Comparison of ENCODE assay signal across 8 mouse cellular contexts in the genomic region with DNA sequence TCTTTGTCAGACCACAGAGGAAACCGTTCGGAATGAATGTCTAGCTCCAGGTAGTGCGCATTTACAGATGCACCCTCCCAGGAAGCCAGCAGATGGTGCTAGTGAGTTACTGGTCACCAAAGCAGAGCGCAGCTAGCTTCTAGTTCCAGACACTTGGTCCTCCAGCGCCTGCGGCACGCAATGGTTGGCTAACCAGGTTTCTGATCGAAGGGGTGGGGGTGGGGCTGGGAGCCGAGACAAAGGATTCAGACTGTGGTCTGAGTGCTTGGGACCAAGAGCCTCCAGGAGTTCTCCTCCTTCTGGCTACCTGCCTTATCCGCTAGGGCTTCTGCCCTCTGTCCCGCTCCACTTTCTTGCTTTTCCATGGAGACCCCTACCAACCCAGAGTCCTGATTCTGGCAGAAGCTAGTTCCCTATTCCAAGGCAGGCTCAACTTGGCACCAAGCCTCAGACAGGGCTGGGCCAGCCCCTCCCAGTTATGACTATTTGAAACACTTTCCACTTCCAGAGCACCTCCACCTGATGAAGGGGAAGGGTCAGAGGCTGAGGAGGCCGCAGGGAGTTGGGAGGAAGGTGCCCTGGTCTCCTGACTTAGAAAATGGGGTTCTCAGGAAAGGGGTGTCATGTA. TPM values are rescaled to one million over a fixed set of nuclear protein-coding genes. Genes with fewer than 3 reads are reported as not detected.
DNase-seq lines count a peak whose midpoint lies in the region; ATAC-seq lines count a peak whose summit lies in the region.

No protein-coding gene starts in this region.

- H3K4me3 ChIP-seq in intestine, embryonic 14.5 days (ENCODE audit: low read depth, low read length) = no peak overlapping the region

- WGBS in intestine, embryonic 14.5 days = 11% methylated on average over 12 of the region's 12 CpGs

- H3K9me3 ChIP-seq in intestine, embryonic 14.5 days (ENCODE audit: control insufficient read depth, low read length) = no peaks in the 10 kb centered on the region

- H3K27ac ChIP-seq in intestine, embryonic 14.5 days (ENCODE audit: low read depth) = no peak overlapping the region

- no peaks in the 10 kb centered on the region for H3K36me3 ChIP-seq in intestine, embryonic 14.5 days (ENCODE audit: control insufficient read depth, insufficient read depth, low read length)

- no peak overlapping the region for H3K9ac ChIP-seq in intestine, embryonic 14.5 days (ENCODE audit: low read length)

- intact Hi-C loops in left cerebral cortex, postnatal 14 days (cut with DNase I) = loop anchor here (5.0 kb wide), 1 partner anchor 36 kb away; no protein-coding TSS in a partner anchor

- peak; percentile 91 for DNase-seq in adipocyte (ENCODE audit: low spot score)
- DNase-seq in gastrocnemius, postnatal 10 days = peak; percentile 76
- peak; percentile 89 for DNase-seq in intestine, embryonic 14.5 days (ENCODE audit: low spot score)
- DNase-seq in left cerebral cortex, postnatal 14 days (ENCODE audit: low spot score in 2 of 2) = peak; percentile 82
- DNase-seq in right cerebral cortex, adult 2 months (ENCODE audit: low spot score in 2 of 2) = peak; percentile 84 to 88
- DNase-seq in urinary bladder, postnatal 4 days (ENCODE audit: low spot score in 2 of 2) = peak; percentile 55 to 77

- H3K4me1 ChIP-seq in intestine, embryonic 14.5 days (replicated peaks; ENCODE audit: control insufficient read depth, insufficient read depth, low read length) = peaks cover 30% of the 10 kb centered on the region

- ATAC-seq in common myeloid progenitor, adult 5-6 weeks (replicated peaks; ENCODE audit: low read depth, poor library complexity, severe bottlenecking) = peak; percentile 81
- peak; percentile 24; the same call in 1 of the 2 replicates for ATAC-seq in intestine, embryonic 14.5 days (replicated peaks; ENCODE audit: low FRiP score, low TSS enrichment, low read depth)
- ATAC-seq in megakaryocyte progenitor cell, adult 5-6 weeks (replicated peaks; ENCODE audit: poor library complexity) = peak; percentile 87

- peak overlapping the region; percentile 33; the same call in 1 of the 2 replicates for H3K4me2 ChIP-seq in intestine, embryonic 14.5 days (ENCODE audit: low read length)

- 0 out of 2 replicates have a peak, but pooled peaks cover 3% of the 10 kb centered on the region for H3K27me3 ChIP-seq in intestine, embryonic 14.5 days (replicated peaks; ENCODE audit: control insufficient read depth, insufficient read depth, low read length)

RNA-seq across cellular contexts. Expression of a gene that starts 2.4 kb away (rescaled TPM):
- not detected in 2 replicates for total RNA-seq in common myeloid progenitor, adult 5-6 weeks (2017)
- 1 to 10 TPM; 4.4 to 4.5 TPM for total RNA-seq in gastrocnemius, postnatal 10 days (2021)
- 3.1 and 3.8 TPM in 2 replicates for polyA plus RNA-seq in intestine, embryonic 14.5 days (2014; fragmentation: Nextera tagmentation; extraction: Ambion mirVana)
- total RNA-seq in left cerebral cortex, postnatal 14 days (2021) = not detected
- 0.10 and 0.12 TPM in 2 replicates for total RNA-seq in megakaryocyte progenitor cell, adult 5-6 weeks (2015)
- total RNA-seq in megakaryocyte progenitor cell, adult 5-6 weeks (2017) = not detected in 2 replicates

RNA-seq across cellular contexts. Expression of a gene that starts 19.4 kb away (rescaled TPM):
- total RNA-seq in common myeloid progenitor, adult 5-6 weeks (2017) = 2.4 and 3.5 TPM in 2 replicates
- total RNA-seq in gastrocnemius, postnatal 10 days (2021) = 10 to 100 TPM; 10.9 to 15.9 TPM
- 25.0 and 25.2 TPM in 2 replicates for polyA plus RNA-seq in intestine, embryonic 14.5 days (2014; fragmentation: Nextera tagmentation; extraction: Ambion mirVana)
- total RNA-seq in left cerebral cortex, postnatal 14 days (2021) = 10 to 100 TPM; 26.8 to 27.5 TPM
- total RNA-seq in megakaryocyte progenitor cell, adult 5-6 weeks (2015) = 4.8 and 5.7 TPM in 2 replicates
- 2.7 and 5.0 TPM in 2 replicates for total RNA-seq in megakaryocyte progenitor cell, adult 5-6 weeks (2017)

RNA-seq across cellular contexts. Expression of a gene that starts 44.8 kb away (rescaled TPM):
- total RNA-seq in common myeloid progenitor, adult 5-6 weeks (2017) = not detected in 2 replicates
- 100 to 1,000 TPM; 260 to 285 TPM for total RNA-seq in gastrocnemius, postnatal 10 days (2021)
- 36.2 and 39.8 TPM in 2 replicates for polyA plus RNA-seq in intestine, embryonic 14.5 days (2014; fragmentation: Nextera tagmentation; extraction: Ambion mirVana)
- total RNA-seq in left cerebral cortex, postnatal 14 days (2021) = 10 to 100 TPM; 41.2 to 49.7 TPM
- 0.27 TPM in 1 of 2 replicates, not detected in the other for total RNA-seq in megakaryocyte progenitor cell, adult 5-6 weeks (2015)
- total RNA-seq in megakaryocyte progenitor cell, adult 5-6 weeks (2017) = 0.57 and 2.4 TPM in 2 replicates

RNA-seq across cellular contexts. Expression of a gene that starts 49.7 kb away (rescaled TPM):
- total RNA-seq in common myeloid progenitor, adult 5-6 weeks (2017) = 27.5 and 33.4 TPM in 2 replicates
- total RNA-seq in gastrocnemius, postnatal 10 days (2021) = 10 to 100 TPM; 49.3 to 54.2 TPM
- 72.7 and 78.5 TPM in 2 replicates for polyA plus RNA-seq in intestine, embryonic 14.5 days (2014; fragmentation: Nextera tagmentation; extraction: Ambion mirVana)
- 100 to 1,000 TPM; 347 to 370 TPM for total RNA-seq in left cerebral cortex, postnatal 14 days (2021)
- total RNA-seq in megakaryocyte progenitor cell, adult 5-6 weeks (2015) = 137 and 142 TPM in 2 replicates
- 50.5 and 56.6 TPM in 2 replicates for total RNA-seq in megakaryocyte progenitor cell, adult 5-6 weeks (2017)

Comparison
In these comparisons a context has a peak if more than half of its experiments do, and no peak if none do; other contexts are left out.
1. ATAC-seq: peak in every context shown above with its lines; median percentile 87 in megakaryocyte progenitor cell, adult 5-6 weeks; 81 in common myeloid progenitor, adult 5-6 weeks; 24 in intestine, embryonic 14.5 days.
2. RNA of a gene that starts 44.8 kb away (total RNA-seq): 260 to 285 TPM in gastrocnemius, postnatal 10 days and 41.2 to 49.7 TPM in left cerebral cortex, postnatal 14 days; 0.27 to 2.4 TPM in megakaryocyte progenitor cell, adult 5-6 weeks and not detected in common myeloid progenitor, adult 5-6 weeks; every median in the first group is over 10 times any median in the second.
3. Peak in every context shown above with its lines, with median percentiles within 50 percentile points of each other: DNase-seq.